Mouse (Mus musculus): ENCODE results near the gene Smg1.

The Smg1 gene

GRCm38 (mm10) chr7:118243453-118244385, at the start of gene Smg1:
TSS of gene Smg1 (minus strand) at chr7:118243670.
- peak; percentile 97 for DNase-seq (ENCODE audit: extremely low spot score, low spot score)

- no peak for DNase-seq (ENCODE audit: extremely low spot score, low spot score)
Observed at GRCm38 (mm10) chr7:118283186-118283585, 39.7 kb upstream of the Smg1 start.

DNA sequence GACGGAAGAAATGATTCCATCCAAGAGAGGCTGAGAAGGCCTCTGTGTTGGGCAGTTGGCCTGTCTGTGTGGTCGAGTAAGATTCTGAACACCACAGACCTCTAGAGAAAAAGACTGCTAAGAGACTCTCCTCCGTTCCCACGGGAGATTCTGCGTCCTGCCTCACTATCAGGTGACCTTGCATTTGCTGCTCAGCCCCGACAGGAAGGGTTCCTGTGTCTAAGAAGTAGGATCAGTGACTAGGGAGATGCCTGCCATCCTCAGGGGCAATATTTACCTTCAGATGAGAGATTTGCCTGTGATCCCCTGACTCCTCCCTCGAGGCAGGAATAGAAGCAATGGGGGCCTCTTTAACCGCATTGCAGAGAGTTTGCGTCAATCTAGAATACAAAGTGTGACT, 39.1 kb upstream of the Smg1 start:
- no peak for DNase-seq (ENCODE audit: extremely low spot score, low spot score)

DNA sequence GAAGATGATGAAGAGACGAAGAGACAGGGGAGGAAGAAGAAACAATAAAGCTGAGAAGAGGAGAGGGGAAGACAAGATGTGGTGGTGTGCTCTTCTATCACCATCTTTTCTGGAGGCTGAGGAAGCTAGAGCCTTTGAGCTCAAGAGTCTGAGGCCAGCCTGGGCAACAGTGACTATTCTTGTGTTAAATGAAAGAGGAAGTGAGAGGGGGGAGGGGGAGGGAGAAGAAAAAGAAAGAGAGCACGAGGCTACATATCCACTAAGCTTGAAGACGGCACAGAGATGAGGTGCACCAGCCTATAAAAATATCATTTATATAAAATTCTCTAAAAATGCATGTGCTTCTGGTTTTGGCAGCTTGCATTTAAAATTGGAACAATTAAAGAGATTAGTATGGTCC, 36.1 kb upstream of the Smg1 start:
- DNase-seq (ENCODE audit: extremely low spot score, low spot score), result no peak

DNA sequence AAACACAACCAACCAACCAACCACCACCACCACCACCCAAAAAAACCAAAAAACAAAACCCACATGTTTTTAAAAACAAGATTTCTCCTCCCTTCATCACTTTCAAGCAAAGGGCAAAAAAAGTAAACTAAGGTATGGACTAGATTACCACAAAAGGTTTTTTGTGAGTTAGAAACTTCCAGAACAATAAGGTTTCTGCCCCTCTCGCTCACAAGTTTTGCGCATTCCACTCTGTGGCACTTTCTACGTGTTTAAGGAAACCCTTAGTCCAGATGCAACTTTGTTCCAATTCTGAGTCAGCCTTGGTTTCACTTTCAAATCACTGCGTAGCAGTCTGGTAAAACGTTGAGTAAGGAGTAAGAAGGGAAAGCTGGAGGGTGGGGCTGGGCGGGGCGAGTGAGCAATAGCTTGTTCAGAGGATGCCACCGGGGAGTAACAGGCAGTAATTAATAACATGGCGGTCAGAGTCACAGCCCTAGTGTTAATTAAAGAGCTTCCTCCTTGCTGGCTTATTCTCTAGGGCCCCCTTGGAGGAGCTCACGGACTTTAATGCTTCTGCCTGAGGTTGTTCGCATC, 34.0 kb upstream of the Smg1 start:
- DNase-seq (ENCODE audit: extremely low spot score, low spot score), result no peak

GRCm38 (mm10) chr7:118276684-118277334, 33.3 kb upstream of the Smg1 start:
- no peak for DNase-seq (ENCODE audit: extremely low spot score, low spot score)

- DNase-seq (ENCODE audit: extremely low spot score, low spot score), result no peak
Observed at GRCm38 (mm10) chr7:118275265-118275664, 31.8 kb upstream of the Smg1 start.

DNA sequence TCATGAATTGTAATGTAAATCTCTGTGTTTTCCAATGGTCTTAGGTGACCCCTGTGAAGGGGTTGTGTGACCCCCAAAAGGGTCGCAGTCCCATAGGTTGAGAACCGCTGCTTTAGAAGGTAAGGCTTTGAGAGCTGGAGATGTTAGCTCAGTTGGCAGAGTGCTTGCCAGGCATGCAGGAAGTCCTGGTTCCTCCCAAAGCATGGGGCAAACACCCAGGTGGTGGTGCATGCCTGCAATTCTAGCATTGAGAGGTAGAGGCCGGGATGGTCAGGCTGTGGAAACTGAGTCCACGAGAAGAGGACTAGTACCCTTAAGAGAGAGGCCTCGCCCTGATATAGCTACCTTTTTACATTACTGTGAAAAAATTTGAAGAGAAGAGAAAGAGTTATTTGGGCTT, 31.4 kb upstream of the Smg1 start:
- DNase-seq (ENCODE audit: extremely low spot score, low spot score), result no peak

- no peak for DNase-seq (ENCODE audit: extremely low spot score, low spot score)
Observed at GRCm38 (mm10) chr7:118274169-118274568, 30.7 kb upstream of the Smg1 start.

DNA sequence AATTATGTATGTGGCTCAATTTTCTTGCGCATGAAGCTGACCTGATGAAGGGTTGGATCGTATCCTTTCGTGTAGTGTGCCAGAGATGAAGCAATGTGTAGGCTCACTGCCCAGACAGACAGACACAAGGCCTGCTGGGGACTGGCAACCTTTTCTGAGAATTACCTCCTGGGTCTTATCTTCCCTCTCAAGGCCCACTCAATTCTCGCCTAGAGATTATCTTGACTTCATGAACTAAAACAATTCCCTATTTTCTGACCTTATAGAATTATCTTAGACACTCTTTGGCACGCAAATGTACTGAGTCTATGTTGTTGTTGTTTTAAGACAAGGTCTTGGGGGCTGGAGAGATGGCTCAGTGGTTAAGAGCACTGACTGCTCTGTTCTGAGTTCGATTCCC, 22.6 kb upstream of the Smg1 start:
- DNase-seq (ENCODE audit: extremely low spot score, low spot score), result no peak

DNA sequence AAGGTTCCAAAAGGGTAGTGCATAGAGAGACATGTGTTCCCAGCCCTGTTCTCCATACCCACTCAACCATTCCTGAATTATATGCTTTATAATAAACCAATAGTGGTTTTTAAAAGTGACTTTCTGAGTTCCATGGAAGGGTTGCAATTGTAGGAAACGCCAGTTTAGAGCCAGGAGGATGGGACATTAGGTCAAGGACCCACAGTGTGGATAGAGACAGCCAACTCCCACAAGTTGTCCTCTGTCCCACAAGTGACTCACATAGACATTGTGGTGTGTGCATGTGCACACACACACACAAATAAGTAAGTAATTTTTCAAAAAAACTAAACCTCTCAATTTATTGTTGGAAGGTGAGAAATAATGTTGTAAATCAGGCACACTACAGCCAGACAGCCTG, 20.1 kb upstream of the Smg1 start:
- DNase-seq (ENCODE audit: extremely low spot score, low spot score), result no peak

DNA sequence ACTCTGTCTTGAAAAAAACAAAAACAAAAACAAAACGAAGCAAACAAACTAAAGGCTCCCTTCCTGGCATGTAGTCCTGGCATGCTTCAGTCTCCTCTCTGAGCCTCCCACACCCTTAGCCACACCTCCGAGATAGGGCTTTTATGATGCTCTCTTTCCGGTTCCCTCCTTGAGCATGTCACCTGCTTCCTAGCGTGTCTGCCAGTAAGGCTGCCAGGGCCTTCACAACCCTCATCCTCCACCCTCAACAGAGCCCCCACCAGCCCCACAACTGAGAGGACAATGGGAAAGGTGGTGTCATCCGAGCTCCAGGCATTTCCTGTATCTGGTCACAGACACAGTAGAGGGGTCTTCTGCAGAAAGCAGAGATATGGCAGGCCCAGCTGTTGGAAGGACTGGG, 18.9 kb upstream of the Smg1 start:
- DNase-seq (ENCODE audit: extremely low spot score, low spot score), result no peak

DNA sequence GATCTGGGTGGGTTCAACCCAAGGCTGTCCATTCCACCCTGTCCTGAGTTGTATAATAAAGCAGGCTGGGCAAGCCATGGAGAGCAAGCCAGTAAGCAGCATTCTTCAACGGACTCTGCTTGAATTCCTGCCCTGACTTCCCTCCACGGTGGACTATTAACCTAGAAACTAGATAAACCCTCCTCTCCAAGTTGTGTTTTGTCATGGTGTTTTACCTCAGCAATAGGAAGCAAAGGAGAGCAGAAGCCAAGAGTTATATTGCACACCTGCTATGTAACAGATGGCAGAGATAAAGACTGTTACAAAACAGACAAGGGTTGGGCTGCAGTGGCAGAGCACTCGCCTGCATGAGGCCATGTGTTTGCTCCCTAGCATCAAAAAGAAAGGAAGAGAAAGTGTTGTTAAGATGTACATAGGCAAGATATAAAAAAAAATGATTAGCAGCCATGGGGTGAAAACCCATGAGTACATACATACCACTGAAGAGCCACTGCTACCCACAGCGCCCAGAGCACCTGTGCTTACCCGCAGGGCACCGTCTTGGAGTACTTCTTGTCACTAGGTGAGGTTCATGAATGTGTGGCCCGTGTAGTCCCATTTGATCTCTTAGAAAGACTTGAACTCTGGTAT, 16.3 kb upstream of the Smg1 start:
- DNase-seq (ENCODE audit: extremely low spot score, low spot score), result no peak

GRCm38 (mm10) chr7:118258451-118258850, 15.0 kb upstream of the Smg1 start:
- DNase-seq (ENCODE audit: extremely low spot score, low spot score), result no peak

DNA sequence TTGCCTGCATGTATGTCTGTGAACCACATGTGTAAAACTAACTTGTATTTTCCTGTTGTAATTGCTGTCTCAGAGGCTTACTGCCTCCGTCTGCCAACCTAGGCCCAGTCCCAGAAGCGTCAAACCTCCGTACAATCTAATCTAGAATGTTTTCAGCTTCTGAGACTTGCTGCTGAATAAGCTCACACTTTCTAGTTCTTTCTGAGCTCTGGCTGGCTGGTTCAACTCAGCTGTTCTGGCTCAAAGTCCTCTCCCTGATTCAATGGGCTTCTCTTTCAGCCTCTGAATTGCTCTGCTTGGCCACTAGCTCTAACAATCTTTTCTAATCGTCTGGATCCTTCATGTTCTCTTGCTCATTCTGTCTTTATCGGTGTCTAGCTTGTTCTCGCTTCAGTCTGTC, 13.3 kb upstream of the Smg1 start:
- no peak for DNase-seq (ENCODE audit: extremely low spot score, low spot score)

DNA sequence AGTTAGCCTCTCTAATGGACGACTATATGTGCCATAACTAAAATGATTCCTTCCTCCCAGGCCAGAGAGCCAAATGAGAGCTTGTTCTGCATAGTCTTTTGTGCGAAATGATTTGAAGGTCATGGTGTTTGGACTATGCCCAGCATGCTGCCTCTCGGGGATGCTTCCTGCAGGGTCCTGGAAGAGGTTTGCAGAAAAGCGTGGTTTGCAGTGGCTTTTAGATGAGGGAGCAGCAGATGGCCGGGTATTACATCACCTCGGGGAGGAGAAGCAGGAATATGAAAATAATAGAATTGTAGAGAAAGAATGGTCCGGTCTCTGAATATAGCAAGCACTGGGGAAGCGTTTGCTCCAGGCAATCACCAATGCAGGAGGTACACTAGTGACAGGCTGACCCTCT, 11.0 kb upstream of the Smg1 start:
- DNase-seq (ENCODE audit: extremely low spot score, low spot score), result no peak

DNA sequence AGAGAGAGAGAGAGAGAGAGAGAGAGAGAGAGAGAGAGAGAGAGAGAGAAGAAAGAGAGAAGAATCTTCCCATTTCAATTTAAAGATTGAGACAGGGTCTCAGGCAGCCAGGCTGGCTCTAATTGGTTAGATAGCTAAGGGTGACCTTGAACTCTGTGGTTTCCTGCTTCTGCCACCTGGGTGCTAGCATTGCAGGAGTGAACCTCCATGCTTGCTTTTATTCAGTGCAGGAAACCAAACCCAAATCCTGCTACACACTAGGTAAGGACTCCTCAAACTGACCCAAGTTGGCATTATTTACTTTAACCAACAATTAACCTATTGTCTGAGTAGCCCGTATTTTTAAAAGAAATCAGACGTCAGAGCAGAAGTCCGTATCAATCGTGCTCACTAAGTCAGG, 10.5 kb upstream of the Smg1 start:
- DNase-seq (ENCODE audit: extremely low spot score, low spot score), result no peak

- DNase-seq (ENCODE audit: extremely low spot score, low spot score), result no peak
Observed at GRCm38 (mm10) chr7:118252979-118253378, 9.5 kb upstream of the Smg1 start.

DNA sequence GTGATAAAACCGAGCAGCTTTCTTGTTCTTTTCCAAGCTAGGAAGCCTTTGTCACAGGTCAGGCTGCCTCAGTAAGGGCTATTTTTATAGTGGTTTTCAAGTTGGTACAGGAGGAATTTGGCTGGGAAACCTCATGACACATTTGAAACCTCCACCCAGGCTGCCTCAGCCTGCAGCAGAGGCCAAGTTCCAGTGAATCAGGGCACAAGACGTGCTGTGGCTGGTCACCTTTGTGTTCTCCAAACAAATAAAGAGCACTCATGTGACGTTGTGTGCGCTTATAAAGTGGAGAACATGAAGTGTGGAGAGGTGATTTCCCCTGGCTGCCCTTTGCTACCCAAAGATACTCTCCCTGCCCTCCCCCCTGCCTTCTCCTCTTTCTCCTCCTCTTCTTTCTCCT, 8.9 kb upstream of the Smg1 start:
- DNase-seq (ENCODE audit: extremely low spot score, low spot score), result no peak

- no peak for DNase-seq (ENCODE audit: extremely low spot score, low spot score)
Observed at GRCm38 (mm10) chr7:118251392-118252170, 8.1 kb upstream of the Smg1 start.

DNA sequence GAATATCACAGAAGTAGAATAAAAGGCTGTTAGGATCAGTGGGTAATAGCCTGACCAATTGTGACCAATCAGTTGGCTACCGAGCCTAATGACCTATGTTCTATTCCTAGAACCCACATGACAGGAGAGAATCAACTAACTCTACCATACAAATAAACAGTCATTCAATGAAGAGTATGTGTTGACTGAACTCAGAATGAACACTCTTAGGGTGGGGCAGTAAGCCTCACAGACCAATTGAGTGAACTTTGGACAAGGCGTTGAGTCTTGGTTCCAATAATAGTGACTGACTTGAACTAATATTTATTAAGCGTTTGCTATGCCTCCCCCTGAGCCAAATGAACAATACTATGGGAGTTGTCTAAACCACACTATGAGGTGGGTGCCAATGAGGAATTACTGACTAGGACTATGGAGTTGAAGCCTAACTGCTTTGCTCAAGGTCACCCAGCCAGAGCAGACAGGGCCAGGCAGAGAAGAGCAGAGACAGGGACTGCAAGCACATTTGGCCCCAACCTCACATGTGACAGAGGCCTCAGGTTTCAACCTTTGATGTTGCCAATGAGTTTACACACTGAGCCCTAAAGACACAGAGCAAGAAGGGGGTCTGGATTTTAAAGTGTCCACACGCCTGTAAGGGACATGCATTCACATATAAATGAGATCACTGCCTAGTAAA, 7.2 kb upstream of the Smg1 start:
- DNase-seq (ENCODE audit: extremely low spot score, low spot score), result no peak
